Mouse (Mus musculus) gastrocnemius, postnatal 14 days (tissue): ENCODE data around the gene Proca1. TPM values are rescaled to one million over a fixed set of nuclear protein-coding genes. Genes with fewer than 3 reads are reported as not detected.

Experiments
- DNase-seq: peaks from one replicate; pipeline ENCODE4 v3.0.0; 2021; ENCODE audit warnings: mixed read lengths
- intact Hi-C: fragments of 180-260 bp; cut with DNase I; formaldehyde crosslinking; loops from one replicate; pipeline ENCODE4 v1.15.1; 2025; ENCODE audit warnings: low total_unique reads
- total RNA-seq, 2 experiments: library from RNA; stranded (reverse); gene quantifications; 2 replicates each; pipeline ENCODE4 v1.2.3; 2021

Gene Proca1
- total RNA-seq, 2 experiments from 2014 or later, result 0.47 to 0.92 TPM

- intact Hi-C loops, result no loop called here
- DNase-seq, result peak; percentile 87
Measured at GRCm38 (mm10) chr11:78164924-78165760, 28.1 kb upstream of the Proca1 start, which contains the start of gene Traf4. Gene Traf4, minus strand, starts transcription at chr11:78165589.

- intact Hi-C loops, result no loop called here
- DNase-seq, result peak; percentile 58
Measured at GRCm38 (mm10) chr11:78165761-78166109, 27.5 kb upstream of the Proca1 start.

GRCm38 (mm10) chr11:78166161-78166560, 27.0 kb upstream of the Proca1 start:
- intact Hi-C loops, result no loop called here
- no peak for DNase-seq

DNA sequence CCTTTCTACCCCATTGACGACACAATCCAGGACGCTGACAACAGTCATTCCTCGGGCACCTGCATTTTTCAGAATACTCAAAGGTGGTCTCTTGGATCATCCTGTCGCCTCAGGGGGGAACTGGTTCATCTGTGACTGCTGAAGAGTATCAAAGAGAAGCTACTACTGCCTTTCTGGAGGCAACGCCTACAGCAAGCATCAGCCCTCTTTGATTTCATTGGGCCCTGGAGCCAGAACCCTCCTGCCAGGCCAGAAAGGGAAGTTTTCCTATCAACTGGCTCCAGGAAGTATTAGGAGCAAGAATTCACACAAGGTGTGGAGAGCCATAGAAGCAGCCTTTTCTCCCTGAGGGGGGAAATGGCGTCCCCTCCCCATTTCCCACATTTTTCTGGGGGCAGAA, 26.6 kb upstream of the Proca1 start:
- intact Hi-C loops, result no loop called here
- no peak for DNase-seq

- intact Hi-C loops, result no loop called here
- no peak for DNase-seq
Measured at GRCm38 (mm10) chr11:78167257-78167959, 25.8 kb upstream of the Proca1 start.

GRCm38 (mm10) chr11:78168541-78169468, 24.4 kb upstream of the Proca1 start:
- intact Hi-C loops, result no loop called here
- DNase-seq, result no peak

- DNase-seq, result no peak
- intact Hi-C loops, result no loop called here
Measured at GRCm38 (mm10) chr11:78170306-78170705, 22.9 kb upstream of the Proca1 start.

GRCm38 (mm10) chr11:78171328-78171727, 21.9 kb upstream of the Proca1 start:
- no peak for DNase-seq
- intact Hi-C loops, result no loop called here

DNA sequence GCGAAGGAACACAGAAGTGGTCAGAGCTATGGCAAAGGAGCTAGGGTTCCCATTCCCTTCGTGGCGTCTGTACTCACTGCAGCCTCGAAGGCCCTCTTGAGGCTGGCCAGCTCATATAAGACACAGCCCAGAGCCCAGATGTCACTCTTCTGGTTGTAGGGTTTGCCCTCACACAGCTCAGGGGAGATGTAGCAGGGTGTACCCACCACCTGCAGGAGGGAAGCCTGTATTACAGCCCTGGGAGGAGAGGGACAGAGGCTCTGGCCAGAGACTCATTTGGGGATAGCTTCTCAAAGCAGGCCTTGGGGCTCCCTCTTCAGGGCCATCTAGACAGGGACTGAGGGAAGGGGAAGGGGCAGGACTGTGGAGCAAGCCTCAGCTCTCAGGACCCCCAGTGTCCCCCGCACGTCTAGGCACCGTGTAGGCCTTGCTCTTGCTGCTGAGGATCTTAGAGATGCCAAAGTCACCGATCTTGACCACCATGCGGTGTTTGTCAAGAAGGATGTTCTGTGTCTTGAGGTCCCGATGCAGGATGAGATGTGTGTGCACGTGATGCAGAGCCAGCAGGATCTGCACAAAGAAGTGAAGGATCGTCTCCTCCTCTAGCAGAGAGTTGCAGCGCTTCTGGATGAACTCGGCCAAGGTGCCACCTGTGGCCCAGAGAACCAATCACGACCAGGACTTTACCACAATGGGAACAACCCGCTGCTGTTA, 21.0 kb upstream of the Proca1 start:
- intact Hi-C loops, result no loop called here
- no peak for DNase-seq

- no peak for DNase-seq
Measured at GRCm38 (mm10) chr11:78172748-78173383, 20.3 kb upstream of the Proca1 start.

GRCm38 (mm10) chr11:78174506-78174905, 18.7 kb upstream of the Proca1 start:
- no peak for DNase-seq
- intact Hi-C loops, result no loop called here

More at GRCm38 (mm10) chr11:78172748-78173383, 20.3 kb upstream of the Proca1 start:
- intact Hi-C loops, result no loop called here

GRCm38 (mm10) chr11:78175771-78176401, 17.3 kb upstream of the Proca1 start:
- intact Hi-C loops, result loop anchor here (5.0 kb wide), 1 partner anchor 119 kb away; no protein-coding TSS in a partner anchor
- no peak for DNase-seq

DNA sequence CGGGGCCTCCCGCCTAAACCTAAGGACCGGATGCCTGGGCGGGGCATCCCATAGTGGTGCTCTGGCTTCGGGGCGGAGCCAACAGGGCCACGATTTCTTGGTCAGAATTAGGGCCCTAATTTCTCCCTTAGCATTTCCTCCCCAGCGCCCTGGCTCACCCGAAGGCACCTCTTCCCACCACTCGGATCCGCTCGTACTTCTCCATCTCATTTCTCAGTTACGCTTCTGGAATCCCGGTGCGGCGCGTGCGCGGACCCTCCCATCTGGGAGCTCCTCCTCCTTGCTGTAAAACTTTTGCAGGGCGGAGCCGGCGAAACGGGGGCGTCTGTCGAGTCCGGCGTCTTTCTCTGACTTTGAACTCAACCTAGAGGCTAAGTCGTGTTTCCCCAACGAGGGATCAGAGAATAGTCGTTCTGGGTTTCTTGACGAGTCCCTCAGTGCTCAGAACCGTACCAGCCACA, 16.8 kb upstream of the Proca1 start, which contains the start of the genes Nek8 and Tlcd1:
Nek8 (minus strand) TSS at position 274 of the 461 bp plus-strand sequence.
Tlcd1 (plus strand) TSS at position 310 of the 461 bp plus-strand sequence.
- intact Hi-C loops, result loop anchor here (5.0 kb wide), 1 partner anchor 119 kb away; no protein-coding TSS in a partner anchor
- DNase-seq, result peak; percentile 87

DNA sequence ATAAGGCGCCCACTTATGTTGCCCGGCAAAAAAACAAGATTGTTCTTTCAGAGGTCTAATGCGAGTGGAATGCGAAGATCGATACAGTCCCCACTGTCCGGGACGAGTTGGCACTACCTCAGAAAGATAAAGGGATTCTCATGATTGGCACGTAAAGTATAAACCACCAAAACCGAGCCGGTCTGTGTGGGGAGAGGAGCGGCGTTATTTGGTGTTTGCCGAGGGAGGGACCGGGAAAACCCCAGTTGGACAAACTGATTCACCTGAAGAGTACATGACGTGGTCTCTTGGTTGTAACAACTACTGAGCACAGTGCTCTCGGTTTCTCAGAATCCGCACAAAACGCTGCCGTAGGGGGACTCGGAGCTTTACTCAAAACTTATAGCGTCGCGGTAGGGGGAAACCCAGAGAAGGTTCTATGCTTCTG, 16.3 kb upstream of the Proca1 start:
- intact Hi-C loops, result loop anchor here (5.0 kb wide), 1 partner anchor 120 kb away; no protein-coding TSS in a partner anchor
- no peak for DNase-seq

DNA sequence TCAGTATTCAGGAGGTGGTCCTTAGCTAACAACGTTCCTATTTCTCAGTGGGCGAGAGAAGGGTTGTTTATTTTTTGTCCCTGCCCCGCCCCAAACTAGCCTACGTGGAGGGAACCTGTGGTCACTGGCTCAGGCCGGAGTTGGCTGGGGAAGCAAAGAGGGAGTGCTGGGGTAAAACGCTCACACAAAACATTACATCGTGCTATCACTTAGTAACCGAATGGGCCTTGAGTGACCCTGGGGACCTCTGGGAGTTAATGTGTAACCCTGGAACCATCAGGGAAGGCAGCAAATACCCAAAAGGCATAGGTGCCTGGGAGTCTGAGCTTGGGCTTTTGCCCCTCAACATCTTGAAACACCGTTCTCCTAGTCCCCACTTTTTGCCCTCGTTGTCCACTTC, 15.8 kb upstream of the Proca1 start:
- no peak for DNase-seq
- intact Hi-C loops, result loop anchor here (5.0 kb wide), 1 partner anchor 120 kb away; no protein-coding TSS in a partner anchor

GRCm38 (mm10) chr11:78177903-78178858, 15.0 kb upstream of the Proca1 start:
- peak; percentile 95 for DNase-seq
- intact Hi-C loops, result loop anchor here (5.0 kb wide), 1 partner anchor 121 kb away; no protein-coding TSS in a partner anchor
